Mouse (Mus musculus) midbrain, embryonic 14.5 days (tissue): ENCODE measurements around the gene Nog. TPM values are rescaled to one million over a fixed set of nuclear protein-coding genes. Genes with fewer than 3 reads are reported as not detected.

ENCODE experiments used
- ATAC-seq: fragments of 200-750 bp; cut with Nextera tagmentation; 2 replicates; pipeline ENCODE4 v1.8.0; 2017; ENCODE audit warnings: moderate number of reproducible peaks, moderate library complexity; ENCODE audit not compliant: low FRiP score, low TSS enrichment
- DNase-seq: peaks from one replicate; pipeline ENCODE4 v3.0.0-alpha.2; 2015
- H3K27ac ChIP-seq: fragments of 300-500 bp; sonication (generic); replicated peaks from 2 replicates; pipeline ENCODE4 v1.5.1; 2014; ENCODE audit warnings: mild to moderate bottlenecking, low read depth, low read length, moderate library complexity
- H3K27me3 ChIP-seq: fragments of 300-500 bp; sonication (generic); 2 replicates; pipeline ENCODE4 v1.6.1; 2014; ENCODE audit warnings: low read length, control low read depth, mixed read lengths; ENCODE audit not compliant: control insufficient read depth, insufficient read depth
- H3K36me3 ChIP-seq: fragments of 300-500 bp; sonication (generic); 2 replicates; pipeline ENCODE4 v1.6.1; 2014; ENCODE audit warnings: low read length, control low read depth; ENCODE audit not compliant: control insufficient read depth, insufficient read depth
- H3K4me1 ChIP-seq: fragments of 300-500 bp; sonication (generic); 2 replicates; pipeline ENCODE4 v1.6.1; 2014; ENCODE audit warnings: mild to moderate bottlenecking, antibody characterized with exemption, low read length, control low read depth; ENCODE audit not compliant: control insufficient read depth, insufficient read depth
- H3K4me2 ChIP-seq: fragments of 300-500 bp; sonication (generic); 2 replicates; pipeline ENCODE4 v1.6.1; 2014; ENCODE audit warnings: mild to moderate bottlenecking, low read length, moderate library complexity
- H3K4me3 ChIP-seq: fragments of 300-500 bp; sonication (generic); replicated peaks from 2 replicates; pipeline ENCODE4 v1.5.1; 2014; ENCODE audit warnings: low read depth, low read length
- H3K9ac ChIP-seq: fragments of 300-500 bp; sonication (generic); replicated peaks from 2 replicates; pipeline ENCODE4 v1.6.1; 2014; ENCODE audit warnings: mild to moderate bottlenecking, low read length, moderate library complexity
- H3K9me3 ChIP-seq: fragments of 300-500 bp; sonication (generic); 2 replicates; pipeline ENCODE4 v1.6.1; 2016; ENCODE audit warnings: low read length, control low read depth, mixed read lengths; ENCODE audit not compliant: control insufficient read depth
- WGBS: fragments of 180-500 bp; shearing (Covaris S2); extraction: QIAGEN DNeasy Blood & Tissue Kit; methylation state at CpG from one replicate; pipeline ENCODE4 v1.1.7; 2014; 5-methylcytosine and 5-hydroxymethylcytosine counted together
- polyA plus RNA-seq: library from polyadenylated mRNA; unstranded; fragments of >200 nt; fragmentation: Nextera tagmentation; extraction: Ambion mirVana; gene quantifications from 2 replicates; pipeline ENCODE4 v1.2.1, GENCODE M21; 2014

Gene Nog
- polyA plus RNA-seq, 1 experiment from 2014 or later = 4.3 TPM

GRCm38 (mm10) chr11:89253973-89254372 lies 48.2 kb downstream of the Nog start:
- Histone ChIP-seq H3K27ac (no peak overlapping the region), H3K27me3 (no peaks in the 10 kb centered on the region), H3K4me1 (no peaks in the 10 kb centered on the region), H3K9me3 (no peaks in the 10 kb centered on the region), H3K4me3 (no peak overlapping the region), H3K4me2 (no peak overlapping the region), H3K9ac (no peak overlapping the region), H3K36me3 (no peaks in the 10 kb centered on the region)
- DNase-seq (no peak), ATAC-seq (no peak)
- 88% methylated on average over 13 of the region's 13 CpGs for WGBS

Other genes with a start within 250 kb of the Nog start
- 15.3 and 16.2 TPM in 2 replicates for gene Dgke, start 235.5 kb downstream of the Nog start, polyA plus RNA-seq
- not detected in 2 replicates for gene Gm525, start 228.5 kb downstream of the Nog start, polyA plus RNA-seq